Mouse (Mus musculus) spleen, adult 18-20 months (tissue): Measurements from ENCODE around the gene Dohh.

Experiments
- DNase-seq, 2 experiments: peaks; one replicate each; pipeline ENCODE4 v3.0.0; 2022; ENCODE audit warnings: mixed read lengths in 2 of 2

Dohh gene

GRCm38 (mm10) chr10:81432169-81432867 is 48.1 kb downstream of the Dohh start:
- no peak for DNase-seq

GRCm38 (mm10) chr10:81432868-81433262 is 48.6 kb downstream of the Dohh start:
- peak; percentile 85 to 88 for DNase-seq

GRCm38 (mm10) chr10:81433541-81434289 is 49.5 kb downstream of the Dohh start:
- DNase-seq: peak; percentile 73 to 74

- peak; percentile 38 to 45 for DNase-seq
Observed at GRCm38 (mm10) chr10:81434361-81435263, 50.4 kb downstream of the Dohh start.

- DNase-seq: peak in 1 of 2 experiments; percentile 6
Observed at GRCm38 (mm10) chr10:81435436-81435835, 51.2 kb downstream of the Dohh start.
